Mouse (Mus musculus) embryonic fibroblast, embryonic 13.5 days (primary cell): ENCODE results near the gene Gm45753.

ENCODE experiments used
- CTCF ChIP-seq: IDR thresholded peaks from 2 replicates; pipeline ENCODE4 v1.5.1; 2011; ENCODE audit warnings: mild to moderate bottlenecking, control low read depth, low read length, moderate library complexity, borderline replicate concordance; ENCODE audit not compliant: insufficient read depth
- POLR2A ChIP-seq: IDR thresholded peaks from 2 replicates; pipeline ENCODE4 v1.6.1; 2011; ENCODE audit warnings: low read depth, mild to moderate bottlenecking, control low read depth, low read length, moderate library complexity

- TF ChIP-seq POLR2A: no peak
- TF ChIP-seq CTCF: no peak
These were observed 73.0 kb downstream of the Gm45753 start for GRCm38 (mm10) chr8:45235228-45235627.
